In genomic region chr3:131105362-131105761, GRCm38 (mm10) we compare ENCODE assay signal across 9 mouse cellular contexts. TPM values are rescaled to one million over a fixed set of nuclear protein-coding genes. Genes with fewer than 3 reads are reported as not detected.
DNase-seq lines count a peak whose midpoint lies in the region; ATAC-seq lines count a peak whose summit lies in the region.
"Had no signal": no experiment of that assay in that cellular context is flagged by ENCODE, and none has a peak within 500 bp of the region (broad histone marks: within the 10 kb centered on the region; RNA-seq: fewer than 3 reads in every experiment).

No protein-coding gene starts in this region.

- 63% methylated on average over 8 of the region's 8 CpGs for WGBS in heart, embryonic 12.5 days
- WGBS in lung, embryonic 16.5 days, result 42% methylated on average over 8 of the region's 8 CpGs
- WGBS in limb, embryonic 13.5 days, result 33% methylated on average over 8 of the region's 8 CpGs
- 58% methylated on average over 8 of the region's 8 CpGs for WGBS in stomach, embryonic 16.5 days

- no peak for DNase-seq in heart, postnatal 4 days
- no peak for DNase-seq in lung, postnatal 36 days
- DNase-seq in left cerebral cortex, postnatal 36 days (ENCODE audit: low spot score in 2 of 2), result no peak
- DNase-seq in cerebellum, postnatal 25 days, result no peak
- DNase-seq: gastrocnemius, postnatal 25 days had no signal

- no peak for ATAC-seq in heart, embryonic 12.5 days (ENCODE audit: insufficient number of reproducible peaks, low FRiP score)
- no peak for ATAC-seq in lung, embryonic 16.5 days (ENCODE audit: low read depth)
- ATAC-seq in limb, embryonic 13.5 days (ENCODE audit: low FRiP score, low read depth), result no peak
- ATAC-seq in stomach, embryonic 16.5 days (ENCODE audit: insufficient read depth, low FRiP score), result no peak

- no peak overlapping the region for H3K9ac ChIP-seq in heart, embryonic 12.5 days
- H3K9ac ChIP-seq in lung, embryonic 16.5 days (ENCODE audit: low read length), result no peak overlapping the region
- H3K9ac ChIP-seq in limb, embryonic 13.5 days, result no peak overlapping the region
- no peak overlapping the region for H3K9ac ChIP-seq in stomach, embryonic 16.5 days (ENCODE audit: low read length)

- no peak overlapping the region for H3K27ac ChIP-seq in heart, embryonic 12.5 days (ENCODE audit: poor library complexity, severe bottlenecking)
- no peak overlapping the region for H3K27ac ChIP-seq in lung, embryonic 16.5 days (ENCODE audit: low read length)
- H3K27ac ChIP-seq in limb, embryonic 13.5 days, result no peak overlapping the region
- H3K27ac ChIP-seq in stomach, embryonic 16.5 days (ENCODE audit: low read length), result no peak overlapping the region

- peaks cover 35% of the 10 kb centered on the region for H3K27me3 ChIP-seq in heart, embryonic 12.5 days (replicated peaks)
- H3K27me3 ChIP-seq in lung, embryonic 16.5 days (ENCODE audit: control insufficient read depth, insufficient read depth, low read depth, low read length), result peaks cover 33% of the 10 kb centered on the region
- peaks cover 65% of the 10 kb centered on the region for H3K27me3 ChIP-seq in limb, embryonic 13.5 days
- H3K27me3 ChIP-seq in stomach, embryonic 16.5 days (ENCODE audit: control insufficient read depth, insufficient read depth, low read length), result peaks cover 62% of the 10 kb centered on the region

- H3K4me1 ChIP-seq in heart, embryonic 12.5 days (replicated peaks), result peaks cover 29% of the 10 kb centered on the region
- H3K4me1 ChIP-seq in lung, embryonic 16.5 days (replicated peaks; ENCODE audit: control insufficient read depth, insufficient read depth, low read length), result peaks cover 26% of the 10 kb centered on the region
- H3K4me1 ChIP-seq in limb, embryonic 13.5 days, result peaks cover 55% of the 10 kb centered on the region
- H3K4me1 ChIP-seq in stomach, embryonic 16.5 days (ENCODE audit: control insufficient read depth, insufficient read depth, low read length), result peaks cover 13% of the 10 kb centered on the region

- peak overlapping the region; percentile 83 for H3K4me2 ChIP-seq in heart, embryonic 12.5 days
- H3K4me2 ChIP-seq in lung, embryonic 16.5 days (ENCODE audit: low read depth, low read length), result peak overlapping the region; percentile 58
- peak overlapping the region; percentile 83 for H3K4me2 ChIP-seq in limb, embryonic 13.5 days (replicated peaks)
- 0 out of 2 replicates have a peak overlapping the region, but pooled peaks have one; percentile 68 for H3K4me2 ChIP-seq in stomach, embryonic 16.5 days (ENCODE audit: low read depth, low read length)

- no peak overlapping the region for H3K4me3 ChIP-seq in heart, embryonic 12.5 days
- H3K4me3 ChIP-seq in lung, embryonic 16.5 days (ENCODE audit: low read length), result peak overlapping the region; percentile 47
- peak overlapping the region; percentile 46 for H3K4me3 ChIP-seq in limb, embryonic 13.5 days
- peak overlapping the region; percentile 46; the same call in 1 of the 2 replicates for H3K4me3 ChIP-seq in stomach, embryonic 16.5 days (replicated peaks; ENCODE audit: low read length)

- no peaks in the 10 kb centered on the region for H3K9me3 ChIP-seq in heart, embryonic 12.5 days (replicated peaks)
- no peaks in the 10 kb centered on the region for H3K9me3 ChIP-seq in lung, embryonic 16.5 days (ENCODE audit: control insufficient read depth, low read length)
- H3K9me3 ChIP-seq in limb, embryonic 13.5 days, result no peaks in the 10 kb centered on the region
- no peaks in the 10 kb centered on the region for H3K9me3 ChIP-seq in stomach, embryonic 16.5 days (replicated peaks; ENCODE audit: control insufficient read depth, low read length)

- intact Hi-C loops in left cerebral cortex, postnatal 36 days (cut with DNase I), result loop anchor here (5.0 kb wide), 1 partner anchor 1898 kb away; no protein-coding TSS in a partner anchor

- no peaks in the 10 kb centered on the region for H3K36me3 ChIP-seq in heart, embryonic 12.5 days
- no peaks in the 10 kb centered on the region for H3K36me3 ChIP-seq in lung, embryonic 16.5 days (ENCODE audit: control insufficient read depth, insufficient read depth, low read length)
- H3K36me3 ChIP-seq in limb, embryonic 13.5 days, result no peaks in the 10 kb centered on the region
- no peaks in the 10 kb centered on the region for H3K36me3 ChIP-seq in stomach, embryonic 16.5 days (ENCODE audit: control insufficient read depth, insufficient read depth, low read length)

RNA-seq across cellular contexts. Expression of gene Lef1, which starts 4.9 kb away (rescaled TPM):
- polyA plus RNA-seq in heart, embryonic 12.5 days (2016; fragmentation: Nextera tagmentation; extraction: Ambion mirVana), result 18.7 and 21.2 TPM in 2 replicates
- total RNA-seq in heart, postnatal 4 days (2021), result 1 to 10 TPM in 1 of 2 experiments, under 1 TPM in 1; 0.67 to 1.1 TPM
- polyA plus RNA-seq in lung, embryonic 16.5 days (2015; fragmentation: Nextera tagmentation; extraction: Ambion mirVana), result 16.9 and 18.1 TPM in 2 replicates
- polyA plus RNA-seq in limb, embryonic 13.5 days (2015; fragmentation: Nextera tagmentation; extraction: Ambion mirVana), result 47.9 and 52.0 TPM in 2 replicates
- polyA plus RNA-seq in stomach, embryonic 16.5 days (2015; fragmentation: Nextera tagmentation; extraction: Ambion mirVana), result 0.98 and 1.2 TPM in 2 replicates
- 1 to 10 TPM; 5.6 to 8.1 TPM for total RNA-seq in left cerebral cortex, postnatal 36 days (2021)
